Mouse (Mus musculus): ENCODE measurements around the gene Zbtb16. TPM values are rescaled to one million over a fixed set of nuclear protein-coding genes. Genes with fewer than 3 reads are reported as not detected.

Zbtb16 gene
- total and polyA plus RNA-seq, 3 experiments: 0.34 to 3.0 (median 0.90) TPM

- dilution Hi-C loops (cut with MboI; ENCODE audit: extremely low pct_ligation_motif_present, extremely low pct_unique_long_range_greater_than_20kb, low sequenced_read_pairs): no loop called here
Observed at GRCm38 (mm10) chr9:48647648-48648284, 188.3 kb downstream of the Zbtb16 start.

DNA sequence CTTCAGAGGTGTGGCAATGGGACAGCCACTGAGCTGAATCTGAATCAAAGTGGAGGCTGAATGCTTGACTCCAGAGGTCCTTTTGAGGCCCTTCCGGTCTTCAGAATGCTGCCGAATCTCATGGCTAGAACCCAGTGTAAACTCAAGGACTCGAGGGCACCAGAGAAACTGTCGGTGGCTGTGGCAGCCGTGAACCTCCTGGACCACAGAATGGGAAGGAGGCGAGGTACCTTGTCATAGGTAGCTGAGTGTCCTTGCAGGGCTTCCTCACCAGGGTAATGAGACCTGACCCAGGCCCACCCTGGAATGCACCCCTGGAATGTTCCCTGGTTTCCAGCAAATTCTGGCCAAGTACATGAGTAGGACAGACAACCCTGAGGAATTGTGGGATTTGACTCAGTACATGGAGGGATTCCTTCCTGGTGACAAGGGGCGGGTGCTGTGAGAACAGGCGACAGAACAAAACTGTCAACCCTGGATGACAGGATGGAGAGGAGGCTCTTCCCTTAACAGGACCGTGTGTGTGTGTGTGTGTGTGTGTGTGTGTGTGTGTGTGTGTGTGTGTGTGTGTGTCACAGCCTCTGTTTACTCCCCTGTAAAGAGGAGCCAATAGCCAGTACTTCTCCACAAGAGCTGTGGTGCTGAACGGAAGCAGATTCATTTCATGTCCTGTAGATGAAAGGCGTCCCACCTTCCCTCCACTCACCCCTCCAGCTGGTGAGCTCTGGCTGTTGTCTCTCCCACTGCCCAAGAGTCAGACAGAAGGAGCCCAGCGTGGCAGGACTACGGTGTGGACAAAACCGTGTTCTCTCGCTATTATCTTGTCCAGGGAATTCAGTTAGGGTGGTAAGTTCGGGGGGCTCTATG, 189.0 kb downstream of the Zbtb16 start:
- H3K27me3 ChIP-seq (replicated peaks): peaks cover 2% of the 10 kb centered on the region
- H3K27ac ChIP-seq (ENCODE audit: insufficient read depth, low read depth): no peak overlapping the region
- H3K4me2 ChIP-seq (ENCODE audit: insufficient read depth, low read depth, poor library complexity, severe bottlenecking): no peak overlapping the region
- no peak for DNase-seq (ENCODE audit: extremely low read depth)
- no peaks in the 10 kb centered on the region for H3K36me3 ChIP-seq (replicated peaks in 1 of 2; ENCODE audit: control insufficient read depth in 1 of 2, insufficient read depth in 1 of 2, low read length in 1 of 2)
- peaks cover 15% of the 10 kb centered on the region for H3K9me3 ChIP-seq (replicated peaks; ENCODE audit: low read length)
- no peaks in the 10 kb centered on the region for H3K79me2 ChIP-seq (replicated peaks; ENCODE audit: control insufficient read depth, extremely low read depth, insufficient read depth, poor library complexity, severe bottlenecking)
- no peak overlapping the region for H3K9ac ChIP-seq (ENCODE audit: insufficient read depth, low read depth)
- dilution Hi-C loops (cut with MboI; ENCODE audit: extremely low pct_ligation_motif_present, extremely low pct_unique_long_range_greater_than_20kb, low sequenced_read_pairs): no loop called here
- H3K4me1 ChIP-seq (ENCODE audit: control insufficient read depth in 1 of 2, insufficient read depth in 2 of 2): peaks cover 0 to 10% of the 10 kb centered on the region in 2 experiments; a peak in 2 of 4 replicates
- H3K4me3 ChIP-seq (replicated peaks in 1 of 3; ENCODE audit: low read depth in 2 of 3, low read length in 2 of 3, poor library complexity in 1 of 3): no peak overlapping the region
- in situ Hi-C loops (cut with MboI; ENCODE audit: low pct_ligation_motif_present, low pct_unique_long_range_greater_than_20kb, low sequenced_read_pairs): loop anchor here (5.0 to 25.0 kb wide), 3 partner anchors 215 to 840 kb away; partner anchors contain the start of gene Ttc12
- no peak for TF ChIP-seq MAFK (IDR thresholded peaks at IDR 0.05; ENCODE audit: insufficient replicate concordance, low read length)
- TF ChIP-seq POLR2A (IDR thresholded peaks at IDR 0.05; ENCODE audit: low read depth, low read length): no peak
- TF ChIP-seq JUND (conservative IDR thresholded peaks at IDR 0.05; ENCODE audit: low read depth, low read length): no peak
- no peak for TF ChIP-seq IRF4 (IDR thresholded peaks at IDR 0.05; ENCODE audit: low read depth, low read length)
- TF ChIP-seq JUN (IDR thresholded peaks at IDR 0.05; ENCODE audit: insufficient read depth, low read depth, low read length): no peak
- TF ChIP-seq SMC3 (IDR thresholded peaks at IDR 0.05; ENCODE audit: low read depth, low read length): no peak
- TF ChIP-seq ETS1 (conservative IDR thresholded peaks at IDR 0.05; ENCODE audit: low read depth, low read length): no peak
- TF ChIP-seq ZC3H11A (IDR thresholded peaks at IDR 0.05; ENCODE audit: low read depth, low read length): no peak
- TF ChIP-seq MYC (IDR thresholded peaks at IDR 0.05; ENCODE audit: low read depth, low read length): no peak
- TF ChIP-seq EP300 (IDR thresholded peaks at IDR 0.05; ENCODE audit: low read length): no peak
- no peak for TF ChIP-seq ZNF384 (IDR thresholded peaks at IDR 0.05; ENCODE audit: low read depth, low read length)
- TF ChIP-seq CTCF (conservative IDR thresholded peaks at IDR 0.05 in 1 of 2, IDR thresholded peaks at IDR 0.05 in 1 of 2; ENCODE audit: low read depth in 2 of 2, low read length in 2 of 2): no peak
- TF ChIP-seq MAZ (IDR thresholded peaks at IDR 0.05; ENCODE audit: low read depth, low read length): no peak
- TF ChIP-seq POLR2AphosphoS2 (IDR thresholded peaks at IDR 0.05; ENCODE audit: low read depth, low read length): no peak
- no peak for TF ChIP-seq ZKSCAN1 (IDR thresholded peaks at IDR 0.05; ENCODE audit: borderline replicate concordance, low read depth, low read length)
- TF ChIP-seq TCF12 (IDR thresholded peaks at IDR 0.05; ENCODE audit: low read depth, low read length): no peak
- no peak for TF ChIP-seq USF1 (IDR thresholded peaks at IDR 0.05; ENCODE audit: low read depth, low read length)
- TF ChIP-seq KAT2A (IDR thresholded peaks at IDR 0.05; ENCODE audit: insufficient replicate concordance, low read length): no peak

More at GRCm38 (mm10) chr9:48647648-48648284, 188.3 kb downstream of the Zbtb16 start:
- H3K27ac ChIP-seq (ENCODE audit: insufficient read depth, low read depth): no peak overlapping the region
- TF ChIP-seq MAZ (IDR thresholded peaks at IDR 0.05; ENCODE audit: low read depth, low read length) (no peak), JUN (IDR thresholded peaks at IDR 0.05; ENCODE audit: insufficient read depth, low read depth, low read length) (no peak), ZC3H11A (IDR thresholded peaks at IDR 0.05; ENCODE audit: low read depth, low read length) (no peak), MEF2A (IDR thresholded peaks at IDR 0.05; ENCODE audit: borderline replicate concordance, low read depth, low read length) (no peak), ELF1 (IDR thresholded peaks at IDR 0.05; ENCODE audit: low read depth, low read length) (no peak), E2F4 (IDR thresholded peaks at IDR 0.05; ENCODE audit: insufficient replicate concordance, low read depth, low read length) (no peak), TBP (conservative IDR thresholded peaks at IDR 0.05; ENCODE audit: low read depth, low read length) (no peak), JUND (conservative IDR thresholded peaks at IDR 0.05; ENCODE audit: low read depth, low read length) (no peak), KAT2A (IDR thresholded peaks at IDR 0.05; ENCODE audit: insufficient replicate concordance, low read length) (no peak), MXI1 (IDR thresholded peaks at IDR 0.05; ENCODE audit: low read depth, low read length) (no peak), MYC (IDR thresholded peaks at IDR 0.05; ENCODE audit: low read depth, low read length) (no peak), POLR2AphosphoS2 (IDR thresholded peaks at IDR 0.05; ENCODE audit: low read depth, low read length) (no peak), IRF4 (IDR thresholded peaks at IDR 0.05; ENCODE audit: low read depth, low read length) (no peak), RCOR1 (conservative IDR thresholded peaks at IDR 0.05; ENCODE audit: low read depth, low read length) (no peak), CTCF (conservative IDR thresholded peaks at IDR 0.05 in 1 of 2, IDR thresholded peaks at IDR 0.05 in 1 of 2; ENCODE audit: low read depth in 2 of 2, low read length in 2 of 2) (no peak), ETS1 (conservative IDR thresholded peaks at IDR 0.05; ENCODE audit: low read depth, low read length) (no peak), SIN3A (IDR thresholded peaks at IDR 0.05; ENCODE audit: low read length) (no peak), POLR2A (IDR thresholded peaks at IDR 0.05; ENCODE audit: low read depth, low read length) (no peak)
- H3K79me2 ChIP-seq (replicated peaks; ENCODE audit: control insufficient read depth, extremely low read depth, insufficient read depth, poor library complexity, severe bottlenecking): no peaks in the 10 kb centered on the region
- DNase-seq (ENCODE audit: extremely low read depth): no peak
- peaks cover 0 to 10% of the 10 kb centered on the region in 2 experiments; a peak in 2 of 4 replicates for H3K4me1 ChIP-seq (ENCODE audit: control insufficient read depth in 1 of 2, insufficient read depth in 2 of 2)
- H3K4me3 ChIP-seq (replicated peaks in 1 of 3; ENCODE audit: low read depth in 2 of 3, low read length in 2 of 3, poor library complexity in 1 of 3): no peak overlapping the region
- no peak overlapping the region for H3K9ac ChIP-seq (ENCODE audit: insufficient read depth, low read depth)
- no peaks in the 10 kb centered on the region for H3K36me3 ChIP-seq (replicated peaks in 1 of 2; ENCODE audit: control insufficient read depth in 1 of 2, insufficient read depth in 1 of 2, low read length in 1 of 2)
- in situ Hi-C loops (cut with MboI; ENCODE audit: low pct_ligation_motif_present, low pct_unique_long_range_greater_than_20kb, low sequenced_read_pairs): loop anchor here (5.0 to 25.0 kb wide), 3 partner anchors 215 to 840 kb away; partner anchors contain the start of gene Ttc12
- H3K4me2 ChIP-seq (ENCODE audit: insufficient read depth, low read depth, poor library complexity, severe bottlenecking): no peak overlapping the region
- peaks cover 15% of the 10 kb centered on the region for H3K9me3 ChIP-seq (replicated peaks; ENCODE audit: low read length)
- no peaks in the 10 kb centered on the region for H3K27me3 ChIP-seq (replicated peaks)
